Mouse (Mus musculus): ENCODE results near the gene Gm960.

Gm960 gene

DNA sequence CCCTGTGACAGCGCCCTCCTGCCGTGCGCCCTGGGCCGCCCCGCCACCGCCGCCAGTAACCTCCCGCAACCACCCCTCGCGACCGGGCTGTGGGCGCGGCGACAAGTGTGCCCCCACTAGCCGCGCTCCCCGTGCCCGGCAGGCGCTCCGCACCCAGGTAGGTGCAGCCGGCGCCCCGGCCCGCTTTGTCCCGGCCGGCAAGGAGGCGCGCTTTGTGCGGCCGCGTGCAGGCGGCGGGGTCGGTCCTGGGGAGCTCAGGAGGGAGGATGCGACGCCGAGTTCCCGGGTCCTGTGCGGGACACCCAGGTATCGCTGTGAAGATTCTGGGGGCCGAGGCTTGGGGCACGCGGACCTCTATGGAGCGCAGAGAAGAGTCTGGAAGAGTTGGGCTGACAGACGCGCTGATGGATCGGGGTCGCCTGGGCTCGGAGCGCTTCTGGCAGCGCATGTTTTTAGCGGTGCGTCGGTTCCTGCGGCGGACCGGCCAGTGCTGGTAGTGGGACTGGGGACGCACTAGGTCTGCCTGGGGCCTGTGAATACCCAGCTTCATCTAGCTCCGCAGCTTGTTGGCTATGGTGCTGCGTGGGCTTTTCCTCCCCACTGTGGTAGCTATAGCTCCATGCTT is 13.8 kb upstream of the Gm960 start:
- intact Hi-C loops (cut with DNase I): no loop called here

DNA sequence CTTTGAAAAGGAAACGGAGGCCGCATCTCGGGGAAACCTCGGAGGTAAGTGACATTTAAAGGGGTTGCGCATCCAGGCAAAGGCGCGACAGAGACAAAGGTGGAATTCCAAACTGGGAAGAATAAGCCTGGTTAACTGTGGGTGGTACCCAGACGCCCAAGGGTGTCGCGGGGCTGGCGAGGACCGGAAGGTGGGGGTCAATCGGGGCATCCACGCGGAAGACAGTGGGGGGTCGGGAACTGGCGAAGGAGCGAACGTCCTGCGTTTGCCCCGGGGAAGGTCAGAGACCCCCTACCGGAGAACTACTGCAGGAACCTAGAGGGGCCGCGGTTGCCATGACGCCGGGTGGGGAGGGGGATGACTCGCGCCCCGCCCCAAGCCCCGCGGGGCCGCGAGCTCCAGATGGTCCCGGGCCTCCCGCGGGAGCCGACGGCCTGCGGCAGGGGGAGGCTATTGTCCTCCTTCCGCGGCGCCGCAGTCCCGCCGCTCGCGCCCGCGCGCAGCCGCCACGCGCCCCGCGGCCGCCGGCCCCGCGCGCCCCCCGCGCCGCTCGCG is 13.2 kb upstream of the Gm960 start:
- intact Hi-C loops (cut with DNase I): no loop called here

GRCm38 (mm10) chr19:4711098-4711600 is 12.7 kb upstream of the Gm960 start, which contains the start of gene Sptbn2:
TSS of gene Sptbn2 (plus strand) at chr19:4711167.
- intact Hi-C loops (cut with DNase I): no loop called here

DNA sequence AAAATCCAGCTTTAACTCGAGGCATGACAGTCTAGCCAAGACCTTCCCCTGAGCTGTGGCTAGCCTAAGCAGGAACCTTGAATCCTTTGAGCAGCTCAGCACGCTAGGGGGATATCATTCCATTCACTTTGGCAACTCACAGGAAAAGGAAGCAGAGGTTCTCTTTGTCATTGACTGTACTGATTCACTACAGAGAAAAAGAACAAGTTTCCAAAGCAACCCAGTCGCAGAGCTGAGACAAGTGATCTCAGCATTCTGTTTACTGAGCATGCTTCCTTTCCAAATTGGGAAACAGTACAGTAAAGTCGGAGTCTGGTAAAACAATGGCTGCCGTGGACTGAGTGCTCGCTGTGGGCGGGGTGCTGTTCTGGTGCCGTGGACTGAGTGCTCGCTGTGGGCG is 10.3 kb upstream of the Gm960 start:
- intact Hi-C loops (cut with DNase I): no loop called here

GRCm38 (mm10) chr19:4701221-4701620 is 2.8 kb upstream of the Gm960 start:
- intact Hi-C loops (cut with DNase I): no loop called here

GRCm38 (mm10) chr19:4700656-4701055 is 2.2 kb upstream of the Gm960 start:
- intact Hi-C loops (cut with DNase I): no loop called here

DNA sequence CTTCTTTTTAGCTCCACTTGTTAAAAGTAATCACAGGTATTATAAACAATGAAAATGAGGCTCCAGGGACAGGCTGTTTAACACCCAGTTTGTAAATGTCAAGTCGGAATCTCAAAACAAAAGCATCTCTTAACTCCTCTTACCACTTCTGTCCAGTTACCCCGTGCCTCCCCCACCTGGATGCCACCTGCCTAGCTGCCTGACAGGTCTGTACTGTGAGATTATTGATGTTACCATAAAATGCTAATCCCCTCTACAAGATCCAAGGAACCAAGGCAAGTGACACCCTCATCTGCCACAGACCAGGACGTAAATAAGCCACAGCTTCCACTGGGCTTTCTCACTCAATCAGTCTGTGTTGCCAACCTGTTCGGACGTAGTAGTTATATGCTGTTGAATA is 1.4 kb upstream of the Gm960 start:
- intact Hi-C loops (cut with DNase I): no loop called here

- intact Hi-C loops (cut with DNase I): no loop called here
These were observed 388 bp upstream of the Gm960 start for GRCm38 (mm10) chr19:4698856-4699255.

DNA sequence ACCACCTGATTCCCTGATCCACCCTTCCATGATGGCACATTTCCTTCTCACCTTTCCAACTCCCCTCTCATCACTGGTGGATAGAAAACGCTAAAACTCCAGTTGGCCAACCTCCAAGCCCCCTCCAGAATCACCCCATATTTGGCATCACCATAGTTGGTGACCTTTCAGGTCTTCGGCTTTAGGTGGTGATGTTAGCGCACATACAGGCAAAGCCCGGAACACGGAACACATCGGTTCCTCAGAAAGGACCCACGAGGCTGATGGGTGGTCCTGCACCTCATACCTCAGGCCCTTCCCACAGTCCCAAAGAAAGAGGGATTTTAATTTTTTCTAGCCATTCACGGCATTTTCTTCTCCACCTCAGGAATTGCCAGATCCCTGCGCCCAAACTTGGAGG is 747 bp downstream of the Gm960 start:
- intact Hi-C loops (cut with DNase I): no loop called here

DNA sequence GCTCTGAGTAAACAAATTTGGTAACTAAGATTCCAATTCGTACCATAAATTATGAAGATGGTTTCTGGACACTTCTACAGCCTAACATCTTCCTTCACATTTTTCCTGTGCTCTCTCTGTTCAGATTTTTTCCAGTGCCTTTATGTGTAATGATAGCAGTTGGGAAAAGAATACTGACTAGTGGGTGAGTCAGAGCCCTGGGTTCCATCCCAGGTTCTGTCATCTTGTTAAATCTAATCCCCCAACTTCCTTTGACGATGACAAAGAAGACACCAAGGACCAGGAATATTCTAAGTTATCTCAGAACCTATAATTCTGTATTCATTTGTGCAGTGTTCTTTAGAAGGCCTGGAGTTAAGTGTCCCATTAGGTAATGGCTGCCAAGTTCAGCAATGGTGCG is 1.3 kb downstream of the Gm960 start:
- intact Hi-C loops (cut with DNase I): no loop called here

- intact Hi-C loops (cut with DNase I): no loop called here
These were observed 4.1 kb downstream of the Gm960 start for GRCm38 (mm10) chr19:4694346-4694745.

GRCm38 (mm10) chr19:4672401-4672800 is 26.1 kb downstream of the Gm960 start:
- intact Hi-C loops (cut with DNase I): no loop called here

DNA sequence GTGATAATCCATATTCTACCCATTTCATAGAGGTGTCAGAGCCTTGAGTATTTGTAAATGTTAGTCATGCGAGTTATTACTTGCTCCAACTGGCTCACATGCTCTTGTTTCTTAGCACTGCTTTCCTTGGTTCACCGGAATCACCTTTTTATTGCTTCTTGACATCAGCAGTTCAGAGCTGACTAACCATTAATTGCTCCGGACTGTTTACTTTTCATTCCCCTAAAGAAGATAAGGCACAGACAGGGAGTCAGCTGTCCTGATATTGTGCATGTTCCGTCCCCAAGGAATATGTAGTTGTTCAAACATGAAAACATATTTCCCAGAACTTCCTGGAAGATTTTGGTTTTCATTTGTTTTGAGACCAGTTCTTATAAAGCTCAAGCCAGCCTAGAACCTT is 27.7 kb downstream of the Gm960 start:
- intact Hi-C loops (cut with DNase I): no loop called here

- intact Hi-C loops (cut with DNase I): no loop called here
These were observed 31.7 kb downstream of the Gm960 start for GRCm38 (mm10) chr19:4666815-4667214.

- intact Hi-C loops (cut with DNase I): no loop called here
These were observed 40.3 kb downstream of the Gm960 start for GRCm38 (mm10) chr19:4658156-4658555.

DNA sequence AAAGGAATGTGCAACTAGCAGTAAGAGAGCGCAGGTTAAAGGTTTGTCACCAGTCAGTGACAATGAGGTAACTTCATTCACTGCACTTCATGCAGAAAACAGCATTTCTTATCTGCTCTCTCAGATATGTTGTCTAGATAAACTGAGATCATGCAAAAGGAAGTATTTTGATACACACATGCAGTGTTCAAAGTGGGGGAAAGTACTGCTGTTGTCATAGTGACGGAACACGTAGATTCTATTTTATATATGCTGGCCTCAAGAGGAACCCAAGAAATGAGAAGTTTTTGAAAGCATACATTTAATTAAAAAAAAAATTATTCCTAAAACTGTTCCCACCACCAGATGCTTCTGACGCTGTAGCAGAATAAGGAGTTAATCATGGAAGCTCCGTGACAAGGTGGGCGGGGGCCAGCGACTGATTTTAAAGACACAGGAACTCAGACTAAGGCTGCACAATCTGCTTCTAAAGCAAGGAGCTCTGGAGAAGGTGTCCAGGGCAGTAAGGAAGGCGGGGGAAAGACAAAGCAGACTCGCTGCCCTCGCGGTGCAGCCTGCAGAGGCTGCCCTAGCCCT is 51.5 kb downstream of the Gm960 start:
- intact Hi-C loops (cut with DNase I): loop anchor here (5.0 kb wide), 1 partner anchor 95 kb away; no protein-coding TSS in a partner anchor

DNA sequence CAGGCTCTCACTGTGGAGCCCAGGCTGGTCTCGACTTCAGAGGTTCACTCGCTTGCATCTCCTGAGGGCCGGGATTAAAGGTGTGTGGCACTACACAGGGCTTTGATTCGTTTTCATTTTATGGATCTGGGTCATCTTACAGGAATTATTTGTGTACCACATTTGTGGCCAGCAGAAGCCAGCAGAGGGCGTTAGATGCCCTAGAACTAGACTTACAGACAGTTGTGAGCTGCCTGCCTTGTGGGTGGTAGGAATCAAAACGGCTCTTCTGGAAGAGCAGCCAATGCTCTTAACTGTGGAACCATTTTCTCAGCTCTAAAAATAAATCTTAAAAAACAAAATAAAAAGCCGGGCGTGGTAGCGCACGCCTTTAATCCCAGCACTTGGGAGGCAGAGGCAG is 54.2 kb downstream of the Gm960 start:
- intact Hi-C loops (cut with DNase I): no loop called here

GRCm38 (mm10) chr19:4635986-4636385 is 62.5 kb downstream of the Gm960 start:
- intact Hi-C loops (cut with DNase I): loop anchor here (10.0 kb wide), 2 partner anchors 219 to 329 kb away; partner anchors contain the start of genes Ctsf and Mrpl11

DNA sequence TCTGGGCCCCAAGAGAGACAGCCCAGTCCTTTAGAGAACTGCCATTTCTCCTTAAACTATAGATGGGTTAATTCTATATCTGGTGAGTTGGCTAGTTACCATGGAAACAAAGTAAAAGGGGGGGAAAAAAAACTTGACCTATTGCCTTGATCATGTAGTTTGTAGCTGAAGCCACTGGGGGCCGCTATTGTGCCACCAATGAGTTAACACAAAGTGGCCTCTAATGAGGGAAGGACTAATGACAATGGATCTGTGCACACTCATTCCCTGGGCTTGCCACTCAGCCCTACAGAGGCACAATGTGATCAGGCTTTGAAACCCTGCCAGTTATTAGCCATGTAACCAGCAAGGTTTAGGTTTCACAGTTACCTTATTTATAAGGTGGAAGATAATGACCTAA is 69.6 kb downstream of the Gm960 start:
- intact Hi-C loops (cut with DNase I): loop anchor here (5.0 kb wide), 1 partner anchor 118 kb away; no protein-coding TSS in a partner anchor

DNA sequence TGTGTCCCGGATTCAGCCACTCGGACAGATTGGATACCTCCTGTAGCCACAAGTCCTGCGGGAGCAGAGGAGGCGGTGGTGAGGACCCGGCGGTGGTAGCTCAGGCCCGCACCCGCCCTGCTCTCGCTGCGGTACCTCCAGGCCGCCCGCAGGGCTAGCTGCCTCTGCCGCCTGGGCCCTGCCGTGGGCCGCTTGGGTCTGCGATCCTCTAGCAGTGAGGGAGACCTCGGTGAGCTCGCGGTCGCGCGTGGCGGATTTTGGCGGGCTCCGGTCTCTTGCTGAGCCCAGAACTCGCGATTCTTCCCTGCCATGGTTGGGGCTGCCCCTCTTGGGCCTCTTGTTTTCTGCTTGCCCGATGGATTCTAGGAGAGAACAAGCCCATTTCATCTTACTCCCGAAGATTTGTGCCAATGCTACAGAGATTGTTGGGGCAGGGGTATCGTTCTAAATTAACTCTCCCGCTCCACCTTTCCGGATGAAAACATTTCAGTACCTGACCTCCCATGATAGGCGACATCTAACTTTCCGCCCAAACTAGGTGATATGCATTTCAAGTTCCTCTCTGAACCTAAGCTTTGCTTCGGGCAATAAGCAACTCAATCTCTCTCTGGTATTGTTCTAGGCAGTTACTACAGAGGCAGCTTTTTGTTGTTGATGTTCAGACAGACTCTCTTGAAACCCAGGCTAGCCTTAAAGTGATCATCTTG is 72.5 kb downstream of the Gm960 start:
- intact Hi-C loops (cut with DNase I): loop anchor here (5.0 kb wide), 1 partner anchor 121 kb away; no protein-coding TSS in a partner anchor

- intact Hi-C loops (cut with DNase I): loop anchor here (5.0 kb wide), 1 partner anchor 122 kb away; no protein-coding TSS in a partner anchor
These were observed 73.2 kb downstream of the Gm960 start, which contains the start of gene Rce1 for GRCm38 (mm10) chr19:4625179-4625828. TSS of gene Rce1 (minus strand) at chr19:4625641.
